Mouse (Mus musculus): ENCODE results near the gene Tspoap1.

The Tspoap1 gene

GRCm38 (mm10) chr11:87808236-87808635 is 47.9 kb downstream of the Tspoap1 start:
- in situ Hi-C loops (cut with MboI), result no loop called here

DNA sequence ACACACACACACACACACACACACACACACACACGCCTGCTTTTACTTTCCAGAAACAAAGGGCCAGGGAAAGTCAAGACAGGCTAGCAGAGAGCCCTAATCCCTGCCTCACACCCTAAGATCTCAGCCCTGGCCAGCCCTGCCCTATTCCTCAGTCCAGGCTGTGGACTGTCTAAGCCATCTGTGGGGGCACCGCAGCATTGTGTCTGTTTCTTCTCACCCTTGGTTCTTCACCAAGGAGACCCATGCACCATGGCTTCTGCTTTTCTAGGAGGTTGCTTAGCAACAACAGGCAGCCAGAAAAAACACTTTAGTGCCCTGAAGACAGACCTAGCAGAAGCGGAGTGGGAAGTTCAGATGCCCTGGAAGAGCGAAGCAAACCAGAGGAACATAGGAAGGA is 51.1 kb downstream of the Tspoap1 start:
- in situ Hi-C loops (cut with MboI), result no loop called here

GRCm38 (mm10) chr11:87814831-87815230 is 54.5 kb downstream of the Tspoap1 start:
- in situ Hi-C loops (cut with MboI), result no loop called here

DNA sequence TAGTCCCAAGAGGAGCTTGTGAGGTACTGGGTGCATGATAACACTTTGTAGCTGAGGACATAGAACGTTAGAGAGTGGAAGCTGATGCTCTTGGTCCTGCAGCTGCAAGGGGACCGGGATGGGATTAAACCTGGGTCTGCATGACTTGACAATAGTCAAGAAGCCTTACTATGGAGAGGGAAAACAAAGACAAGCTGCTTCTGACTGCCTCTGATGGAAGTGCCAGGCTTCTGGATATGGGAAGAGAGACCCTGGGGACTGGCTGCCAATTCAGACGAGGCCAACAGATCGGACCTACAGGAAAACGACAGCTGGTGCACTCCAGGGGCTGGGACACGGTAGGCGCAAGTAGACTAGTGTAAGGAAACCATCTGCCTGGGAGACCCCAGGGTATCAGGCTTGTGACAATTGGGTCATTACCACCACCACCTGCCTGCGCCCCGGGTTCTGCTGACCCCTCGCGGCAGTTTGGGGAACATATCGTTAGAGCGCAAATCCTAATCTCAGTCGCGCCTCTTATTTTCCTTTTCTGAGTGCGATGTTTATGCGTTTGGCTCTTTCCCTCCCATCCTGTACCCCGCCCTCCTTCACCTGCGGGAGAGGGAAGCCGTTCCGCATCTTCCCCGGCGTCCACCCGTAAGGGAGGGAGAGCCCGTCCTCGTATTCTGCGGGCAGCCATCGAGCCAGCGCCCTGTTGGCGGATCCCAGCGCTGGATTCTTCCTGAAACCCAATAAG is 56.5 kb downstream of the Tspoap1 start:
- in situ Hi-C loops (cut with MboI), result no loop called here

- in situ Hi-C loops (cut with MboI), result no loop called here
Observed at GRCm38 (mm10) chr11:87817443-87817773, 57.1 kb downstream of the Tspoap1 start.

DNA sequence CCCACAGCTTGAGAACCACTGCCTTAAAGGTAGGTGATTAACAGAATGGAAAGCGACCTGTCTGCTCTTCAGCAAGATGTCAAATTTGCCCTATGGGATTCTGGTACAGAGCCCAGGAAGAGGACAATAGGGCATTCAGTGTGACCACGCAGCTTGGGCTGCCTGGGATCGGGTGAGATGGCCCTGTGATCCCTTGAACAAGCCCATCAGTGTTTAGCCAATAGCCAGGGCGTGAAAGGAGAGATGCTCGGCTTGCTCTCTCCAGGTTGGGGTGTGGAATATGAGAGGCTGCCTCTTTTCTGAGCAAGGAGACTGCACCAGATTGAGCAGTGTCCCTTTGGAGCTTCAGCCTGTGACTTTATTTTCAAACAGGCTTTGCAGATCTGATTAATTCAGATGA is 61.2 kb downstream of the Tspoap1 start:
- in situ Hi-C loops (cut with MboI), result no loop called here

- in situ Hi-C loops (cut with MboI), result no loop called here
Observed at GRCm38 (mm10) chr11:87828239-87828900, 68.0 kb downstream of the Tspoap1 start, which contains the start of gene Lpo. Gene Lpo, minus strand, starts transcription at chr11:87828289.

Measured in mature B cell (primary cell).